Mouse (Mus musculus): Measurements from ENCODE around the gene Iqce.

Iqce gene

GRCm38 (mm10) chr5:140637989-140638388 is 64.2 kb downstream of the Iqce start:
- no peak for DNase-seq (ENCODE audit: low read depth)

- DNase-seq (ENCODE audit: low read depth): no peak
These were observed 65.1 kb downstream of the Iqce start for GRCm38 (mm10) chr5:140637058-140637410.

- DNase-seq (ENCODE audit: low read depth): peak; percentile 37
These were observed 65.7 kb downstream of the Iqce start for GRCm38 (mm10) chr5:140636316-140637057.

GRCm38 (mm10) chr5:140634798-140635722 is 67.1 kb downstream of the Iqce start:
- DNase-seq (ENCODE audit: low read depth): no peak

- DNase-seq (ENCODE audit: low read depth): no peak
These were observed 68.7 kb downstream of the Iqce start for GRCm38 (mm10) chr5:140633432-140633831.

GRCm38 (mm10) chr5:140628995-140629394 is 73.2 kb downstream of the Iqce start:
- no peak for DNase-seq (ENCODE audit: low read depth)

GRCm38 (mm10) chr5:140627580-140627979 is 74.6 kb downstream of the Iqce start:
- DNase-seq (ENCODE audit: low read depth): no peak

GRCm38 (mm10) chr5:140624961-140625360 is 77.2 kb downstream of the Iqce start:
- DNase-seq (ENCODE audit: low read depth): no peak

GRCm38 (mm10) chr5:140624238-140624637 is 77.9 kb downstream of the Iqce start:
- DNase-seq (ENCODE audit: low read depth): no peak

- DNase-seq (ENCODE audit: low read depth): peak; percentile 71
These were observed 78.4 kb downstream of the Iqce start for GRCm38 (mm10) chr5:140623791-140624190.

- no peak for DNase-seq (ENCODE audit: low read depth)
These were observed 79.1 kb downstream of the Iqce start for GRCm38 (mm10) chr5:140622978-140623670.

- DNase-seq (ENCODE audit: low read depth): no peak
These were observed 80.7 kb downstream of the Iqce start for GRCm38 (mm10) chr5:140621517-140621916.

GRCm38 (mm10) chr5:140621092-140621491 is 81.1 kb downstream of the Iqce start:
- no peak for DNase-seq (ENCODE audit: low read depth)

- DNase-seq (ENCODE audit: low read depth): no peak
These were observed 82.1 kb downstream of the Iqce start for GRCm38 (mm10) chr5:140619895-140620736.

- peak; percentile 88 for DNase-seq (ENCODE audit: low read depth)
These were observed 82.9 kb downstream of the Iqce start for GRCm38 (mm10) chr5:140619151-140619771.

GRCm38 (mm10) chr5:140617714-140618113 is 84.5 kb downstream of the Iqce start:
- DNase-seq (ENCODE audit: low read depth): peak; percentile 95

- DNase-seq (ENCODE audit: low read depth): peak; percentile 95
These were observed 85.5 kb downstream of the Iqce start for GRCm38 (mm10) chr5:140616691-140617090.

GRCm38 (mm10) chr5:140616110-140616503 is 86.1 kb downstream of the Iqce start:
- DNase-seq (ENCODE audit: low read depth): no peak

GRCm38 (mm10) chr5:140615321-140616109 is 86.7 kb downstream of the Iqce start:
- no peak for DNase-seq (ENCODE audit: low read depth)

GRCm38 (mm10) chr5:140614837-140615236 is 87.3 kb downstream of the Iqce start:
- no peak for DNase-seq (ENCODE audit: low read depth)
